Mouse (Mus musculus): ENCODE measurements around the gene Sparc.

Sparc gene

DNA sequence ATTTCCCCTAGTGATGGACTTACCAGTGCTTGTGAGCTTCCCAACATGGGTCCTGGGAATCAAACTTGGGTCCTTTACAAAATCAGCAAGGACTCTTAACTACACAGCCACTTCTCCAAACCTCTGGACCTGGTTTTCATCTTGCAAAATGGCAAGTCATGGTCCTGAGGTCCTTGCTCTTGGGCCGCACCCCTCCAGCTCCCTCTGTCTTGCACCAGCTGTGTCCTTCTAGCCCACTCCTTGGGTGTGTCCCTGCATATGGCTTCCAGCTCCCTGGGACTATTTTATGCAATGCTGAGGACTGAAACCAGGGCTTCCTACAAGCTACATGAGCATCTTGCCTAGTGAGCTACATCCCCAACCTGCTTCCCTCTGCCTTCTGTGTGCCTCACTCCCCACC is at the start of gene Sparc:
Gene Sparc (minus strand): TSS at position 206 of the 400 bp plus-strand sequence.
- no peak for DNase-seq (ENCODE audit: low read depth, low spot score)

DNA sequence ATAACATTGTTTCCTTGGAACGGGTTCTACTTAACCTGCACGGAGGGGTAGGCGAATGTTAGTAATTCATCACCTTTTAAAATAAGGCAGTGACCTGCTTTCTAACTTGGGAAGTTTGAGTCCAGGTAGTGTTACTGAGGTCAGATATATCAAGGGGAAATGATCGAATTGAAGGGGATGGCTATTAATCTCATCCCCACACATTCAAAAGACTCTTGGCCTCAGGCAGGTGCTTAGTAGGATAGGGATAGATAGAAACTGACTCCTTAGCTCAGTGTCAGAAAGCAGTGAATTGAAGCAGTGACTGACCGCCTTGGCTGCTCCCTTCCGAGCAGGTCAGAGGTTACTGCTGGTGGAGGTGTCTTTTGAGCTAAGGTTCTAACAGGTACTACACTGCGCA is 48.5 kb upstream of the Sparc start:
- DNase-seq (ENCODE audit: low read depth, low spot score), result no peak

DNA sequence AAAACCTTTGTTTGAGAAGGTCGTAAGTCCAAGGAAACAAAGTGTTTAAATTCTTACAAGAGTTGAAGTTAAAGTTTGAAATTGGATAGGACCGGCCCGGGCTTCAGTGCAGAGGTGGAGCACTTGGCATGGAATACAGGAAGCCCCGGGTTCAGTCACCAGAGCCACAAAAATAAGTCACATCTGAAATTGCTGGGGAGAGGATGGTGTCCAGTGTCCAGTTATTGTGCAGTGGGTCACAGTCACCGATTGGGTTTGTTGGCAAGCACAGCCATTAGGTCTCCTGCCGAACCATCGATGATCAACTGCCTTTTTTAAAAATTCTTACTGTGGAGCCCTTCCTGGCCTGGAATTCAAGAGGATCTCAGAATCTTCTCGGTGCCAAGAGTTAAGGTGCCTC is 47.8 kb upstream of the Sparc start:
- no peak for DNase-seq (ENCODE audit: low read depth, low spot score)

DNA sequence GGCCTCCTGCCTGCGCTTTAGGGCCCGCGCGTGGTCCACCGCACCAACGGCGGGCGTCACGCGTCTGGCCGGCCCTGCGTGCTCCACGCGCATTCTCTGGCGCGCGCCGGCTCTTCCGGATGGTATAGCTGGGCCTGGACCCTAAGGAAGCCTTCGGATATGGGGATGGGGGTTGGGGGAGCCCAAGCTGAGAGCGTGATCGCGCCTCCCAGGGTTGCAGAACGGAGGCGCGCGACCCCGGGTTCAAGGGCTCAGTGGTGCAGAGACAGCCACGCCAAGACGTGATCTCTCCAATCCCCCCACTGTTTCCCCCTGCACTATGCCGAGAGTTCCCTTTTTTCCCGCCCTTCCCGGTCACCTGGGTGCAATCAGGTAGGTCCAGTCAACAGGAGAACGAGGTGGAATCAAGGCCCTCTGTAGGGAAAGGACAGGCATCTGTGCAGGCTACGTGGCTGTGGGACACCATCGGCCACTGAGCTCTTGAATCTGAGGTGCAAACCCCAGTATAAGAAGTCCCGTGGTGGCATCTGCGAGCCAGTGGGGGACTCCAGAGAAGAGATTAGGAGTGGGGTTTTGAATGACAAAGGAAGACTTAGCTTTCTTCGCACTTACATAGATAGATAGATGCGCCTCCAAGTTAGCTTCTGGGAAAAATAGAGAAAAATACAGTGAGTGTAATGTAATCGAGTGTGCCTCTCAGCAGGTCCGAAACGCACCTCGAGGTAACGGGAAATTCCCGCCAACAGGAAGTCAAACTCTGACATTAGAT is 47.1 kb upstream of the Sparc start:
- no peak for DNase-seq (ENCODE audit: low read depth, low spot score)

DNA sequence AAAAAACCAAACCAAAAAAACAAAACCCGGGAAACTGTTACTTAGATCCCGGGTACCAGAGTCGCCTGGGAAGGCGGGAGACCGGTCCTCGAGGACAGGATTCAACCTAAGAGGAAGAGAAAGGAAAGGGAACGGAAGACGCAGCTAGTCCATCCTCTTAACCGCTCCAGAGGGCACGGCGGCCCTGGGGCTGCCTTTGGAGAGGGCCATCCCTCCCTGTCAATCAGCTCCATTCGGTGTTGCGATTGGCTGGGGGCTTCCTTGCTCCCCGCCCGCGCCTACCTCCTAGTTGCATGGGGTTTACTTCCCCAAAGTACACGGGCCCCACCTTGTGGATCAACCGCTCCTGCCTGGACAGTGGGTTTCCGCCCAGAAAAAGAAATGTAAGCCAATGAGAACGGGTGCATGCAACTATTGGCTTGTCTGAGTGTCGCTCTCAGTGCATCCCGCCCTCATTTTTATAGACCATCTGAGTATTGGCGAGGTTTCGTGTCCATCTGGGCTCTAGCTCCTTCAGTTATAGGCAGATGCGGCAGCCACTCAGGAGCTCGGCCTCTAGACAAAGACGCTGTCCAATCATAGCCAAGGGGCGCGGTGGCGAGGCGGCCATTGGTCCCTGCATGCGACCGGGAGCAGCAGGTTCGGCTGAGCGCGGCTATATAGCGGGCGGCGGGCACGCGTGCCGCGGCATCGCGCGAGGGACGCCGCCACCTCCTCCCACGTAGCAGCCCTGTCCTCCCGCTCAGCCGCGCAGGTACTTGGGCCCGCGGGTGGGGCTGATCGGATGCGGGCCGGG is 46.3 kb upstream of the Sparc start, which contains the start of gene G3bp1:
Gene G3bp1 (plus strand): TSS at position 638 of the 796 bp plus-strand sequence.
- DNase-seq (ENCODE audit: low read depth, low spot score), result peak; percentile 100

DNA sequence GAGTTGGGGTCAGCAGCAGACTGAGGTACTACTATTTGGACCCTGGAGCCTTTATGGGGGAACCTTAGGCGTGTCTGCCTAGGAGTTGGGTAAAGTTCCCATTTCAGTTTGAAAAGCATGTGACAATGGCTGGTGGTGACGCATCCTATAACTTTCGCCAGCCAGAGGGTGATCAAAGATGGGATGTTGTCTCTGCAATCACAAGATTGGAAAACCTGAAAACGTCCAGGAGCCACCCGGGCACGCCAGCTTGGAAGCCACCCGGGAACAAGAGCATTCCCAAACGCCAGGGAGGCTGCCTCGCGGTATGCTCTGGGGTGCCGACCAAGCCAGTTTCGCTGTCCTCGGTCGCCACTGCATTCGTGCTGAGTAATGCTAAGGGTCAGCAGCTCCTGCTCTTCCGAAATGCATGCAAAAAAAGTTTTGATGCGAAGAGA is 45.6 kb upstream of the Sparc start:
- DNase-seq (ENCODE audit: low read depth, low spot score), result no peak

DNA sequence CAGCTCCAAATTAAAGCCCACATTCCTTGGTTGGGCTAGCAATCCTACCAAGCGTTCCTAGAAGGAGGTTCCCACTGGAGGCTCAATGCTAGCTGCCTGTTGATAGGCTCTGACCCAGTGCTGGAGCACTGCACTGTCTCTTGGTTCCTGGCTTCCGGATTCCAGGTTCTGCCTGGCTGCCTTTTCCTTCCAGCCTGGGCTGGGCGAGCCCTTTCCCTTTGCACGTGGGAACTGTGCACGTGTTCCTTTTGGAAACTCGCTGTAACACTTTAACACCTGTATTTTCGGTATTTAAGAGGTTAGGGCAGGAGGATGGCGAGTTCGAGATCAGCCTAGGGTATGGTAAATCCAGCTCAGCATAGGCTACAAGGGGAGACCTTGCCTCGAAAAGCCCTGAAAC is 45.0 kb upstream of the Sparc start:
- DNase-seq (ENCODE audit: low read depth, low spot score), result no peak

DNA sequence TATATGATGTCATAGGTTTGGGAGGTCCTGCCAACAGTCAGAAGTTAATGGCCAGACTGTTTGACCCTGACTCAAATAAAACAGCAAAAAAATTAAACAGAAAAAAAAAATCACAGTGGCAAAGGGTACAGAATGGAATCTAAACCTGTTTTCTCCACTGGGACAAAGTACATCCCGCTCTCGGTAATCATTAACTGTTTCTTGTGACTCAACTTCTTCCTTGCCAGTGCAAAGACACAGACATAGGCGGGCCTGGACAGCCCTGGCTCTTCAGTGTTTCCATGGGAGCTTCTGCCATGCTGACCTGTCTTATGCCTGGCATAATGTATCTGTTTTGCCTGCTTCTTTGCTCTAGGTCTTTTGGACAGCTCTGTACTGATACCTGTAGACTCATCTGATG is 42.2 kb upstream of the Sparc start:
- no peak for DNase-seq (ENCODE audit: low read depth, low spot score)

DNA sequence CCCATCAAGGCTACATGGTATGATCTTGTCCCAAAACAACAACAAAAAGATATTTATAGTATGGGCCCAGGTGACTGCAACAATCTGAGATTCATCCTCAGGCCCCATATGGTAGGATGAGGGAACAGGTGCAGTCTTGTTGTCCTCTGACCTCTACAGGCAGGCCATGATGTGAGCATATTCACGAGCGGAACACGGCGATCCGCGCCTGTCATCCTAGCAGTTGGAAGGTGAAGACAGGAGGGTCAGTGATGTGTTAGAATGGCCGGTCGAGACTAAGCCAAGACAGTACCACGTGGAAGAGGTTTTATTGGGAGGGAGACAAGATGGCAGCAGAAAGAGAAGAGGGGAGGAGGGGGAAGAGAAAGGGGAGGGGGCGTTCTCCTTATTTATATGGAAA is 41.7 kb upstream of the Sparc start:
- no peak for DNase-seq (ENCODE audit: low read depth, low spot score)

DNA sequence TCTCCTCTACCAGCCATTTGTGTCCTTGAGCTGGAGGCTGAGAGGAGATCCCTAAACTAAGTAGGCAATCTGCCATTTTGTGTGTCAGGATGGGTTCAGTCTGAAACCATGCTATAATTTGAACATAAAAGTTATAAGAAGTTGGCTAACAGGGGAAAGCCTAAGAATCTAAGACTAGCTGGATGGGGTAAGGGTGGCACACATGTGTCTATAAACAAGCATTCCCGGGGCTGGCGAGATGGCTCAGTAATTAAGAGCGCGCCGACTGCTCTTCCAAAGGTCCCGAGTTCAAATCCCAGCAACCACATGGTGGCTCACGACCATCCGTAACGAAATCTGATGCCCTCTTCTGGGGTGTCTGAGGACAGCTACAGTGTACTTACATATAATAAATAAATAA is 39.2 kb upstream of the Sparc start:
- DNase-seq (ENCODE audit: low read depth, low spot score), result no peak

DNA sequence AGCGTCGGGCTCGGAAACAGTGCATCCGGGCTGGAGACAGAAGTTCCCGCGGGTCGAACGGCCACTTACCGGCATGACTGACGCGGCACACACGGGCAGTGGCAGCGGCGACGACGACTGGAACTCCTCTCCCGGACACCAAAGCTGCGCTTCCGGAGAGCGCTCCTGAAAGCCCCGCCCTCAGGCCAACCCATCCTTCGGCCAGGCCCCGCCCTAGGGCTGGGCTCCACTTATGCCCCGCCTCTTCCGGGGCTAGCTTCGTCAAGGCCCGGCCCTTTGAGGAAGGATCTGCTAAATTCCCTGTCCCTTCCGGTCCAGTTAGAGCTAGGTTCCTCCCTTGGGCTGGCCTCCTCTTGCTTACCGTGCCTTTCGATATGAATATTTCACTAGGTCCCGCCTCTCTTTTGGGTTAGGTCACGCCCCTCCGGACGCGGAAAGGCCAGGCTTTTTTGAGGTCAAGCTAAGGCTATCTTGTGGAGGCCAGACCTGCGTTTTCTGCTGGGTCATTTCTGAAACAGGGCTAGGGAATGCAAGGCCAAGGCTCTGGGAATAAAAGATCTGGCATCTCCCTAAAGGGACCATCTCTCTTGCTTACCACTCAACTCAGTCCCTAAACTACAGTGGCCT is 38.1 kb upstream of the Sparc start, which contains the start of gene Atox1:
Gene Atox1 (minus strand): TSS at position 221 of the 627 bp plus-strand sequence.
- peak; percentile 89 for DNase-seq (ENCODE audit: low read depth, low spot score)

DNA sequence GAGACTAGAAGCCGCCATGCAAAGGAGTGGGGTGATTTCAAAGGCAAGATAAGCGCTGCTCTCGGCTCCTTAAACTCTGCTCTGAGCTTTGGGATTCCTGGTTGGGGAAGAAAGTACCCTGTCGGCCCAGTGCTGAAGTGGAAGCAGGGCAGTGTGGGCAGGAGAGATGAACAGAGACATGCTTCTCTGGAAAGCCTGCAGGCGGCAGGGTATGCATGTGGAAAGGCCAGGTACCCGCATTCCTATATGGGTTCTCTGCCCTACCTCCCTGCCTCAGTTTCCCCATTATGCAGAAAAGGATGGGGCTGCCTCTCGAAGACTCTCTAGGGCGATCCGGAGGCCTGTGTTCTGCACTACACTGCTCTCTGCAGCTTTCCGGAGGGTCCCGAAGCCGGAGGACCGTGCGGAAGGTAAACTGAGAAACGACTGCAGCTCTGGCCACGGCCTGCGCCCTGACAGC is 37.6 kb upstream of the Sparc start:
- no peak for DNase-seq (ENCODE audit: low read depth, low spot score)

DNA sequence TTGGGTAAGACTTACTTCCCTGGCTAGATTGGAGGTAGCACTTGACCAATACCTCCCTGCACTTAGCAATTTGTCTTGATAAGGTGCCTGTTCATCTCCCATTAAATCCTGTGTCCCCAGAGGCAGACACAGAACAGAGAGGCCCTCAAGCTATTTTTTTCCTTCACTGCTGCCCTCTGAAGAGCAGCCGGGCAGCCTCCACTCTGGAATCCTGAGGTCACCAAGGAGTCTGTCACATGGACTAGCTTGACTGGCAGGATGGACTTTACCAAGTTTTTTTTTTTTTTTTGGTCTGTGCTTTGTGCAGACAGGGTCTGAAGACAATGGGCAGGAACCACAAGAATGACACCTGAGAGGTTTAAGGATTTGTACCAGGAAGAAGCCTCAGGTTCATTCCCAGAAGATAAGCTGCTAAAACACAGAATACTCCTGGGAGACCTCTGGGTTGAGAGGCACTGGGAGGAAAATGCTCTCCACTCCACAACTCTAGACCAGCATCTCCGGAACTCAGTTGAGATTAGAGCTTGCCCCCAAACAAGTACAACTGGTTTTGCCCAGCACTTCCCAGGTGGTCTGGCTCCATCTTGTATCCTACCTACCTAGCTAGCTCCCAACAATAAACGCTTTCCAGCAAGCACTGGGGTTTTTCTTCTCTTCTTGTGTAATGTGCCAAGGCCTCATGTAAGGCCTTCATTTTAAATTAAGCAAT is 37.0 kb upstream of the Sparc start:
- no peak for DNase-seq (ENCODE audit: low read depth, low spot score)

DNA sequence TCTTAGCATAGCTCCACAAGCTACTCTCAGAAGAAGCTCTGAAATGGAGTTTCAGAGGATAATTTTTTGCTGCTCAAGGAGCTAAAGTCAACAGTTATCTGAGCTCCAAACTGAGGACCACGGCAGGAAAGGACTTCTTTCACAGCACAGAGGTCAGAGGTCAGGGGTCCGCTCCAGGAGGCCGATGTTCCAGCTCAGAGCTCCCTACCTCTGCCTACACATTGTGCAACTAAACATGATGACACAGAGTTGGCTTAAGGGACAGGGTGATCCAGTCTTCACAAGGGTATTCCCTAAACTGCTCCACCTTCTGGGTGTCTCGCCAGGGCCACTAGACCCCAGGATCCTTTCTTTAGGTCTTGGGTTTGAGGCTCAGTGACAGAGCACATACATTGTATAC is 35.5 kb upstream of the Sparc start:
- DNase-seq (ENCODE audit: low read depth, low spot score), result no peak

DNA sequence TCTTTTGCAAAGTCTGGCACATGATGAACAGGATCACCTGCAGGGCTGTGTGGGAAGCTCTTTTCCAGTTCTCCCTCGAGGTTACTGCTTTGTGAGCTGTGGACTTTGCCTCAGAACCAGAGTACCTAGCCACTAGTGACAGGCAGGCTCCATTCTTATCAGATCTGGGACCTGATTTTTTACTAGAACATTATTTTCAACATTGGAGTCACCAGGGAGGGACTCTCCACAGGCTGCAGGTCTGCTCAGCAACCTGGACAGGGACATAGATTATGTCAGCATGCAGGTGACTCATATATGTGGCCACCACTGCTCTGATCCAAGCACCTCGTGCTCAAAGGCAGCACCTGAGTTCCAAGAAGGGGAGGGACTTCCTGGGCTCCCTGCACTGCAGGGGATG is 32.2 kb upstream of the Sparc start:
- no peak for DNase-seq (ENCODE audit: low read depth, low spot score)

DNA sequence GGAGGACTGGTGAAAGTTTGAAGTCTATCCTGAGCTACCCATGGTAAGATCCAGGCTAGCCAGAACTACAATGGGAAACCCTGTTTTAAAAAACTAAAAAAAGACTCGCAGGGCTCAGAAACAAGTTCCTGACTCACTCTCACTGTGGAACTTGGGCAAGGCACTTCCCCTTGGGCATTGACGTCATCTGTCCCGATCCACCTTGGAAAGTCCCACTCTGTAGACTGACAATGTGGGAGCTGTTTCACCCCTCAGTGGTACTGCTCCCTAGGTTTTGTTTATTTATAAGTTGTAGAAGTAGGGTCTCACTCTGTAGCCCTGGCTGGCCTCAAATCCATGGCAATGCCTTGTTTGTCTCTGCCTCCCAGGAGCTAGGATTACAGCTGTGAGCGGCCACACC is 30.7 kb upstream of the Sparc start:
- DNase-seq (ENCODE audit: low read depth, low spot score), result no peak

DNA sequence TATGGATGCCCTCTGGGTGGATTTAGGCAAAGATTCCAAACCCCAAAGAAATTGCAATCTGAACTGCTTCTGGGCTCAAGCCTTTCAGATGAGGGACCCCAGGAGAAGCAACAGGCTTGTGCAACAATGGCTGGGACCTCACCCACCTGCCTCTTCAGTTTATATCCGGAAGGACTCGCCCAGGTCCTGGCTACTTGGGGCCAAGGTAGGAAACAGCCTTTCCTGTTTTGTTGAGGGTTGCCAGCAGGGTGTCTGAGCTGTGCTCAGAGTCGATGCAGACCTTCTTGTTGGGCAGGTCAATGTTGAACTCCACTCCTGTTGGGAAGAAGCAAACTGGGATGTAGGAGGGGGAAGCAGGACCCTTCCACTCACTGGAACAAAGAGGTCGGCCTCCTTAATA is 27.3 kb upstream of the Sparc start:
- no peak for DNase-seq (ENCODE audit: low read depth, low spot score)

DNA sequence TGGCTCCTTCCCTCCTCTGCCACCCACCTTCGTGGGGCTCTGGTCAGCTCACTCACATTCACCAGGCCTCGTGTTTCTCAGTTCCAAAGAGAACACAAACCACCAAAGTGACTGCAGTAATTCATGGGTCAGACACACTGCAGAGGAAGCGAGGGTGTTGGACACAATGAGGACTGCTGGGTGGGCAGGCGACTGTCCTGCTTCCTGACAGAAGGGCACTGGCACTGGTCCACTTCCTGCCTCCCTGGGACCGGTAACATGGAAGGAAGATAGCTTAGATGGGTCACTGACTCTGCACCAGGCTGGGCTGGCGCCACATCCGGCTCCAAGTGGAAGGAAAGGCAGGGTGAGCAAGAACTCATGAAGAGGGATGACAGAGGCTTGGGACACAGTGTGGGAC is 26.5 kb upstream of the Sparc start:
- no peak for DNase-seq (ENCODE audit: low read depth, low spot score)

DNA sequence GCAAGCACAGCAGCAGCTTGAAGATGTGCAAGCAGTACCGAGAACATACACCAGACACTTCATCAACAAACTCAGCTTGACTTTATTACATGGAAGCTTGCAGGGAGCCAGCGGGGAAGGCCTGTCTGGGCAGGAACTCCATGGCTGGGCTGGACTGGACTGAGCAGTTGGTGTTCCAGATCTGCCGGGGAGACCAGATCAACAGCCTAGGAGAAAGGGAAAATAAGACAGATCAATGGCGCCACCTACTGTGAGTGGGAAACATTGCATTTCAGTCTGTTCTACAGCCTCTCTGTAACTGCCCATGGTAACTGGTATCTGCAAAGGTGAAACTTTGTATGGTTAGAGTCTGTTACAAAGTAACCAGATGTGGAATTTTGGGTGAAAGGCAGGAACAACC is 23.6 kb upstream of the Sparc start:
- peak; percentile 63 for DNase-seq (ENCODE audit: low read depth, low spot score)

DNA sequence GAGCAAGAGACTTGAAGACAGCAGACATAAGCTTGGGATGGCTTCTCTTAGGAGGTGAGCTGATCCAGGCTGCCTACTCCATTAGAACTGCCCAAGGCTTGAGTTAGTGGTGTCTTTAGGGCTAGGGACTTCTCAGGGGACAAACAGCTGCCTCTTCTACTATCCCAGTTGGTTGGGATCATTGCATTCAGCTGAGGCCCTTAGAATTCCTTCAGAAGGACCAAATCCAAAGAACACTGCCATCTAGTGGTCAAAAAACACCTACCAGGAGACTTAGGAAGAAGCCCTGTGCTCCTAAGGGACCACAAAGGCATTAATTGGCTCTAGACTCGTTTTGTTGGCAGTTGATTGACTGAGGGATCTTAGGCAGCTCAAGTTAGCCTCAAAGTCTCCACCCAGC is 21.8 kb upstream of the Sparc start:
- peak; percentile 51 for DNase-seq (ENCODE audit: low read depth, low spot score)

DNA sequence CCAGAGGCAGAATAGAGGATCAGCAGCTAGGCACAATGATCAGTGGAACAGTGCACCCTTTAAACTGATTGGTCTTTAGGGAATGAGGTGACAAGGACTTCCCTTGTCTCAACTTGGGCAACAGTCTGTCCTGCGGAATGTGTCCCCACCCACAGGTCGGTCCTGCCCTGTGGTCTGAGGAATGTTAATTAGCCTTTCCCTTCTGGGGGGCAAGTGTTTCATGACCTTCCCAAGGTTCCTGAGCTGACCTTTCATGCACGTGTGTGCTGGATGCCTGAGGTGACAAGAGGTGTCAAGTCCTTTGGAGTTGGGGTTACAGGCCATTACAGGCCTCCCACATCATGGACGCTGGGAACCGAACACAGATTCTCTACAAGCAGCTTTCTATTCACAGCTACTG is 16.7 kb upstream of the Sparc start:
- no peak for DNase-seq (ENCODE audit: low read depth, low spot score)

DNA sequence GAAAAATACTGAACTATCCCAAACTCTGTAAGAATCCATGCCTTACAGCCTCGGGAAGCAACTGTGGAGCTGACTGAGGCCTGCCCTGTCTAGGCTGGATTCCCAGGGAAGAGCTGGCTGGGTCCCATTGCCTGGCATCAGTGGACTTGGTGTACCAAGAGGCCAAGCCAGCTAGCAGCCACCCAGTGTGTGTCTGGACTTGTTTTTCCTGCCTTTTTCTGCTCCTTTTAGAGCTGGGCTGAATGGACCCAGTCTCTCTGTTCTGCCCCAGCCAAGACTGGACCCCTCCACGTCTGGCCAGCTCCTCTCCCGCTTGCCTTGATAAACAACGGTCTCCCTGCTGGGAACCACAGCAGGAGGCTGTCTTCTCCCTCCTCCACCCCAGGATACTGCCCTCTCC is 15.0 kb upstream of the Sparc start:
- DNase-seq (ENCODE audit: low read depth, low spot score), result no peak
